Mouse (Mus musculus) heart, embryonic 11.5 days (tissue): ENCODE data around the gene Drg2. TPM values are rescaled to one million over a fixed set of nuclear protein-coding genes. Genes with fewer than 3 reads are reported as not detected.

Experiments used
- ATAC-seq: fragments of 200-750 bp; cut with Nextera tagmentation; replicated peaks from 2 replicates; pipeline ENCODE4 v1.8.0; 2017; ENCODE audit warnings: moderate library complexity; ENCODE audit not compliant: insufficient number of reproducible peaks, low FRiP score, low TSS enrichment
- H3K27ac ChIP-seq: fragments of 300-500 bp; sonication (generic); 2 replicates; pipeline ENCODE4 v1.5.1; 2014; ENCODE audit warnings: mild to moderate bottlenecking, low read depth, low read length
- H3K27me3 ChIP-seq: fragments of 300-500 bp; sonication (generic); 2 replicates; pipeline ENCODE4 v1.6.1; 2014; ENCODE audit warnings: mild to moderate bottlenecking, low read length, mixed read lengths; ENCODE audit not compliant: control insufficient read depth, insufficient read depth
- H3K36me3 ChIP-seq: fragments of 300-500 bp; sonication (generic); 2 replicates; pipeline ENCODE4 v1.6.1; 2014; ENCODE audit warnings: mild to moderate bottlenecking, low read length, moderate library complexity, mixed read lengths; ENCODE audit not compliant: control insufficient read depth, insufficient read depth
- H3K4me1 ChIP-seq: fragments of 300-500 bp; sonication (generic); 2 replicates; pipeline ENCODE4 v1.6.1; 2014; ENCODE audit warnings: low read length; ENCODE audit not compliant: control insufficient read depth, insufficient read depth
- H3K4me2 ChIP-seq: fragments of 300-500 bp; sonication (generic); 2 replicates; pipeline ENCODE4 v1.6.1; 2014; ENCODE audit warnings: mild to moderate bottlenecking, moderate library complexity
- H3K4me3 ChIP-seq: fragments of 300-500 bp; sonication (generic); 2 replicates; pipeline ENCODE4 v1.5.1; 2014; ENCODE audit warnings: low read depth, low read length
- H3K9ac ChIP-seq: fragments of 300-500 bp; sonication (generic); 2 replicates; pipeline ENCODE4 v1.6.1; 2014; ENCODE audit warnings: mild to moderate bottlenecking, low read depth, low read length, moderate library complexity
- H3K9me3 ChIP-seq: fragments of 300-500 bp; sonication (generic); replicated peaks from 2 replicates; pipeline ENCODE4 v1.6.1; 2016; ENCODE audit warnings: low read length; ENCODE audit not compliant: control insufficient read depth
- WGBS: fragments of 180-500 bp; shearing (Covaris S2); extraction: QIAGEN DNeasy Blood & Tissue Kit; methylation state at CpG from one replicate; pipeline ENCODE4 v1.1.7; 2014; ENCODE audit not compliant: insufficient replicate concordance; 5-methylcytosine and 5-hydroxymethylcytosine counted together
- polyA plus RNA-seq: library from polyadenylated mRNA; unstranded; fragments of >200 nt; fragmentation: Nextera tagmentation; extraction: Ambion mirVana; gene quantifications from 2 replicates; pipeline ENCODE4 v1.2.1, GENCODE M21; 2014

Drg2 gene
- polyA plus RNA-seq, 1 experiment from 2014 or later: 78.5 TPM

- no peak overlapping the region for H3K4me2 ChIP-seq
- no peaks in the 10 kb centered on the region for H3K9me3 ChIP-seq
- ATAC-seq: no peak
- 83% methylated on average over 6 of the region's 6 CpGs for WGBS
- no peaks in the 10 kb centered on the region for H3K27me3 ChIP-seq
- peaks cover 10% of the 10 kb centered on the region; the same call in 1 of the 2 replicates for H3K36me3 ChIP-seq
- H3K4me3 ChIP-seq: no peak overlapping the region
- H3K27ac ChIP-seq: no peak overlapping the region
- no peak overlapping the region for H3K9ac ChIP-seq
- no peaks in the 10 kb centered on the region for H3K4me1 ChIP-seq
Measured at GRCm38 (mm10) chr11:60442896-60443295, 11.5 kb upstream of the Drg2 start.

- WGBS: 73% methylated on average over 4 of the region's 4 CpGs
- Histone ChIP-seq H3K27ac (no peak overlapping the region), H3K36me3 (peaks cover 7% of the 10 kb centered on the region; the same call in 1 of the 2 replicates), H3K9ac (no peak overlapping the region), H3K4me1 (no peaks in the 10 kb centered on the region), H3K27me3 (no peaks in the 10 kb centered on the region), H3K9me3 (no peaks in the 10 kb centered on the region), H3K4me3 (no peak overlapping the region), H3K4me2 (no peak overlapping the region)
- no peak for ATAC-seq
Measured at GRCm38 (mm10) chr11:60444007-60444406, 10.4 kb upstream of the Drg2 start.

- ATAC-seq: no peak
- peak overlapping the region; percentile 41; the same call in 1 of the 2 replicates for H3K27ac ChIP-seq
- under 1% methylated on average over 17 of the region's 17 CpGs for WGBS
- peak overlapping the region; percentile 86 for H3K9ac ChIP-seq
- peak overlapping the region; percentile 86 for H3K4me3 ChIP-seq
- peaks cover 10% of the 10 kb centered on the region for H3K4me1 ChIP-seq
- H3K9me3 ChIP-seq: no peaks in the 10 kb centered on the region
- H3K36me3 ChIP-seq: peaks cover 8% of the 10 kb centered on the region
- H3K4me2 ChIP-seq: peak overlapping the region; percentile 96
- H3K27me3 ChIP-seq: no peaks in the 10 kb centered on the region
Measured at GRCm38 (mm10) chr11:60454745-60455087, 325 bp downstream of the Drg2 start.

GRCm38 (mm10) chr11:60457973-60458372 lies 3.6 kb downstream of the Drg2 start:
- 92% methylated on average over 1 of the region's 1 CpGs for WGBS

GRCm38 (mm10) chr11:60465943-60466380 lies 11.6 kb downstream of the Drg2 start:
- no peaks in the 10 kb centered on the region for H3K27me3 ChIP-seq
- H3K9me3 ChIP-seq: no peaks in the 10 kb centered on the region
- ATAC-seq: no peak
- H3K27ac ChIP-seq: no peak overlapping the region
- no peak overlapping the region for H3K4me2 ChIP-seq
- no peaks in the 10 kb centered on the region for H3K4me1 ChIP-seq
- WGBS: 88% methylated on average over 2 of the region's 2 CpGs
- H3K4me3 ChIP-seq: no peak overlapping the region
- H3K36me3 ChIP-seq: peaks cover 39% of the 10 kb centered on the region
- no peak overlapping the region for H3K9ac ChIP-seq

More at GRCm38 (mm10) chr11:60457973-60458372, 3.6 kb downstream of the Drg2 start:
- peaks cover 10% of the 10 kb centered on the region for H3K4me1 ChIP-seq
- H3K36me3 ChIP-seq: peaks cover 22% of the 10 kb centered on the region
- H3K9ac ChIP-seq: no peak overlapping the region
- no peak overlapping the region for H3K4me3 ChIP-seq
- no peaks in the 10 kb centered on the region for H3K27me3 ChIP-seq
- no peak overlapping the region for H3K4me2 ChIP-seq
- ATAC-seq: no peak
- H3K9me3 ChIP-seq: no peaks in the 10 kb centered on the region
- no peak overlapping the region for H3K27ac ChIP-seq

- H3K4me3 ChIP-seq: no peak within 1 kb of the TSS
- 91% methylated on average over 3 of the region's 3 CpGs for WGBS
- no peak for ATAC-seq
- H3K27me3 ChIP-seq: no peaks in the 10 kb centered on the region
- no peak within 1 kb of the TSS for H3K4me2 ChIP-seq
- no peaks in the 10 kb centered on the region for H3K9me3 ChIP-seq
- peaks cover 20% of the 10 kb centered on the region for H3K36me3 ChIP-seq
- no peak within 1 kb of the TSS for H3K27ac ChIP-seq
- H3K4me1 ChIP-seq: peaks cover 6% of the 10 kb centered on the region; the same call in 1 of the 2 replicates
- no peak within 1 kb of the TSS for H3K9ac ChIP-seq
Measured at GRCm38 (mm10) chr11:60469039-60469438, 14.6 kb downstream of the Drg2 start, which contains the start of gene Myo15. Gene Myo15, plus strand, starts transcription at chr11:60469339.

GRCm38 (mm10) chr11:60470743-60471142 lies 16.4 kb downstream of the Drg2 start:
- Histone ChIP-seq H3K9me3 (no peaks in the 10 kb centered on the region), H3K27ac (no peak overlapping the region), H3K36me3 (peaks cover 13% of the 10 kb centered on the region), H3K4me3 (no peak overlapping the region), H3K9ac (no peak overlapping the region), H3K27me3 (no peaks in the 10 kb centered on the region), H3K4me2 (no peak overlapping the region), H3K4me1 (peaks cover 6% of the 10 kb centered on the region; the same call in 1 of the 2 replicates)
- no peak for ATAC-seq
- WGBS: 79% methylated on average over 9 of the region's 9 CpGs

- Histone ChIP-seq H3K27me3 (peaks cover 4% of the 10 kb centered on the region; the same call in 1 of the 2 replicates), H3K36me3 (no peaks in the 10 kb centered on the region), H3K4me1 (peaks cover 6% of the 10 kb centered on the region; the same call in 1 of the 2 replicates), H3K4me3 (no peak overlapping the region), H3K9me3 (no peaks in the 10 kb centered on the region), H3K27ac (no peak overlapping the region), H3K9ac (no peak overlapping the region), H3K4me2 (no peak overlapping the region)
- WGBS: 72% methylated on average over 5 of the region's 5 CpGs
- no peak for ATAC-seq
Measured at GRCm38 (mm10) chr11:60474534-60474933, 20.1 kb downstream of the Drg2 start.

- 83% methylated on average over 5 of the region's 5 CpGs for WGBS
- no peak overlapping the region for H3K4me3 ChIP-seq
- no peaks in the 10 kb centered on the region for H3K36me3 ChIP-seq
- H3K4me2 ChIP-seq: no peak overlapping the region
- no peaks in the 10 kb centered on the region for H3K9me3 ChIP-seq
- no peak for ATAC-seq
- H3K4me1 ChIP-seq: peaks cover 6% of the 10 kb centered on the region; the same call in 1 of the 2 replicates
- H3K9ac ChIP-seq: no peak overlapping the region
- H3K27ac ChIP-seq: no peak overlapping the region
- H3K27me3 ChIP-seq: peaks cover 6% of the 10 kb centered on the region; the same call in 1 of the 2 replicates
Measured at GRCm38 (mm10) chr11:60475668-60476362, 21.4 kb downstream of the Drg2 start.
